ENCODE assay signal across 24 mouse cellular contexts in genomic region chr1:158575997-158576396, GRCm38 (mm10).
"Had no signal": no experiment of that assay in that cellular context is flagged by ENCODE, and none has a peak within 500 bp of the region (broad histone marks: within the 10 kb centered on the region; RNA-seq: fewer than 3 reads in every experiment).

No protein-coding gene starts in this region.

- ATAC-seq: hindbrain, postnatal 0 days; intestine, embryonic 16.5 days; liver, embryonic 12.5 days had no signal

- H3K27ac ChIP-seq: gastrocnemius, adult 2 months; heart, embryonic 10.5 days; hindbrain, embryonic 13.5 days; hindbrain, embryonic 15.5 days; hindbrain, postnatal 0 days; kidney, embryonic 15.5 days; kidney, postnatal 0 days; limb, embryonic 13.5 days; limb, embryonic 15.5 days; liver, embryonic 12.5 days; liver, embryonic 14.5 days had no signal

- H3K4me3 ChIP-seq: gastrocnemius, adult 2 months; heart, embryonic 10.5 days; heart, embryonic 12.5 days; hindbrain, embryonic 13.5 days; hindbrain, embryonic 15.5 days; kidney, embryonic 15.5 days; limb, embryonic 13.5 days; limb, embryonic 15.5 days; liver, embryonic 12.5 days had no signal

- DNase-seq: gastrocnemius, adult 2 months; gastrocnemius, postnatal 10 days; gastrocnemius, postnatal 25 days; heart, adult 18-20 months; heart, postnatal 10 days; kidney, adult 11 months; kidney, adult 2 months; kidney, adult 9 months; kidney, postnatal 14 days; kidney, postnatal 36 days; layer of hippocampus, adult 9-11 months; layer of hippocampus, postnatal 36 days had no signal
